Mouse (Mus musculus): ENCODE measurements around the gene Rab40c. TPM values are rescaled to one million over a fixed set of nuclear protein-coding genes. Genes with fewer than 3 reads are reported as not detected.
"Not testable (repeated sequence)": the region's sequence is repeated elsewhere in the genome, so short reads cannot be mapped to it uniquely, and the experiment has no call there.

The Rab40c gene
- polyA plus RNA-seq, 1 experiment, result not detected

DNA sequence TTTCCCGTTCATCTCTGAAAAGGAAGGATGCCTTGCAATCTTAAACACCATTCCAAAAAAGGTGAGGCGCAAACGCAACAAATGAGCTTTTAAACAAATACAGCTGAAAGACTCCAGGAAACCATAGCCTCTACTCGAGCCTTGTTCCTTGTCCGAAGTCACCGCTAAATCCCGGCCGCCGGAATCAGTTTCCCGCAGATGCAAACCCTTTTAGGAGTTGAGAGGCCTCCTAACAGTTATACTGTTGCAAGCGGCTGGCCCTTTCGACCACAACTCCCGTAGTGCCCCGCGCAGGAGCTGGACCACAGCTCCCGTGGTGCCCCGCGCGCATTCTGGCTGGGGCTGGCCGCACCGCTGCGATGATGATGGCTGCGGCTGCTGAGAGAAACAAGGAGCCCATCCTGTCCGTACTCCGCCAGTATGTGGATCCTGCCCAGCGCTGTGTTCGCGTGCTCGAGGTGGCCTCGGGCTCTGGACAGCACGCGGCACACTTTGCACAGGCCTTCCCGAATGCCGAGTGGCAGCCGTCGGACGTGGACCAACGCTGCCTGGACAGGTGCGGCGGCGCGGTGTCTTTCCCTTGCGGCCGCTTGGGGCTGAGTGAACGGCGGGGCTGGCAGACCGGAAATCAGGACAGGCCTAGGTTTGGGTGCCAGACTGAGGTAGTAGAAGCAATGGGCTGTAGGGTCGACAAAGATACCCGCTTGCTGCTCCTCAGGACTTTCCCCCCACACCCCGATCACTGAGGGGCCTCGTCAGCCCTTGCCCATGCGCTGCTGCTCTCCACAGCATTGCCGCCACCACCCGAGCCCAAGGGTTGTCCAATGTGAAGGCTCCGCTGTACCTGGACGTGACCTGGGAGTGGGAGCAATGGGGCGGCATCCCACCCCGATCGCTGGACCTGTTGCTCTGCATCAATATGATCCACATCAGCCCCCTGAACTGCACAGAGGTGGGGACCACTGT is 44.1 kb downstream of the Rab40c start:
- H3K27ac ChIP-seq (ENCODE audit: insufficient read depth, low read depth, low read length), result peak overlapping the region; percentile 96
- WGBS, result under 1% methylated on average over 59 of the region's 59 CpGs

GRCm38 (mm10) chr17:25874721-25875170 is 44.8 kb downstream of the Rab40c start, which contains the start of gene Mettl26:
Gene Mettl26 (plus strand): TSS chr17:25875074.
- under 1% methylated on average over 25 of the region's 25 CpGs for WGBS
- Histone ChIP-seq H3K27ac (ENCODE audit: insufficient read depth, low read depth, low read length) (peak within 1 kb of the TSS; percentile 96), H3K4me3 (ENCODE audit: insufficient read depth, low read depth, low read length) (peak within 1 kb of the TSS; percentile 87), H3K4me1 (ENCODE audit: control insufficient read depth, insufficient read depth, low read length) (peaks cover 28% of the 10 kb centered on the region)
- TF ChIP-seq POLR2A (IDR thresholded peaks at IDR 0.05; ENCODE audit: insufficient read depth, low read depth, low read length), result no peak
- no peak for TF ChIP-seq CTCF (IDR thresholded peaks at IDR 0.05; ENCODE audit: insufficient read depth, low read depth, low read length)

More for the DNA sequence above, 44.1 kb downstream of the Rab40c start:
- Histone ChIP-seq H3K4me1 (ENCODE audit: control insufficient read depth, insufficient read depth, low read length) (peaks cover 30% of the 10 kb centered on the region), H3K4me3 (ENCODE audit: insufficient read depth, low read depth, low read length) (peak overlapping the region; percentile 87)
- TF ChIP-seq CTCF (IDR thresholded peaks at IDR 0.05; ENCODE audit: insufficient read depth, low read depth, low read length) (peak; percentile 32; the same call in 1 of the 2 replicates), POLR2A (IDR thresholded peaks at IDR 0.05; ENCODE audit: insufficient read depth, low read depth, low read length) (peak; percentile 84)

- WGBS, result 9% methylated on average over 14 of the region's 14 CpGs
- Histone ChIP-seq H3K27ac (ENCODE audit: insufficient read depth, low read depth, low read length) (peak overlapping the region; percentile 82), H3K4me3 (ENCODE audit: insufficient read depth, low read depth, low read length) (peak overlapping the region; percentile 87), H3K4me1 (ENCODE audit: control insufficient read depth, insufficient read depth, low read length) (peaks cover 27% of the 10 kb centered on the region)
- TF ChIP-seq CTCF (IDR thresholded peaks at IDR 0.05; ENCODE audit: insufficient read depth, low read depth, low read length), result no peak
- no peak for TF ChIP-seq POLR2A (IDR thresholded peaks at IDR 0.05; ENCODE audit: insufficient read depth, low read depth, low read length)
Observed at GRCm38 (mm10) chr17:25874148-25874720, 45.3 kb downstream of the Rab40c start.

- H3K4me3 ChIP-seq (ENCODE audit: insufficient read depth, low read depth, low read length), result 0 out of 2 replicates have a peak overlapping the region, but pooled peaks have one; percentile 87
- 80% methylated on average over 11 of the region's 11 CpGs for WGBS
- TF ChIP-seq POLR2A (IDR thresholded peaks at IDR 0.05; ENCODE audit: insufficient read depth, low read depth, low read length) (no peak), CTCF (IDR thresholded peaks at IDR 0.05; ENCODE audit: insufficient read depth, low read depth, low read length) (no peak)
- H3K27ac ChIP-seq (ENCODE audit: insufficient read depth, low read depth, low read length), result peak overlapping the region; percentile 82; the same call in 1 of the 2 replicates
- H3K4me1 ChIP-seq (ENCODE audit: control insufficient read depth, insufficient read depth, low read length), result peaks cover 22% of the 10 kb centered on the region
Observed at GRCm38 (mm10) chr17:25873405-25874147, 46.0 kb downstream of the Rab40c start.

DNA sequence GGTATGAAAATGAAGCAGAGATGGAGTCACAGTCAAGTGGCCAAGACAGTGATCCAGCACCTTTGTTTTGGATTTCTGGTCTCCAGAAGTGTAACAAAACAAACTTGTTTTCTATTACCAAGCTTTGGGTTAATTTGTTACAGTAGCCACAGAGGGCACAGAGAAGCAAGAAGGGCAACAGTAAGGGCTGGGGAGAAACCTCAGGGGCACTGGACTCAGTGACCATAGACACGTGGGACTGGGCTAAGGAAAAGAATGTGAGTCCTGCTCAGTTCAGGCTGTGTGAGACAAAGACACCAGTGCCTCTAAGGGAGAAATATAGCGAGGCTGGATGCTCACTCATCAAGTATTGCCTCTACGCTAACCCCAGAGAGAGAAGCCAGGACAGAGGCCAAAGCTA is 46.9 kb downstream of the Rab40c start:
- Histone ChIP-seq H3K4me3 (ENCODE audit: insufficient read depth, low read depth, low read length) (no peak overlapping the region), H3K4me1 (ENCODE audit: control insufficient read depth, insufficient read depth, low read length) (peaks cover 20% of the 10 kb centered on the region), H3K27ac (ENCODE audit: insufficient read depth, low read depth, low read length) (no peak overlapping the region)
- TF ChIP-seq POLR2A (IDR thresholded peaks at IDR 0.05; ENCODE audit: insufficient read depth, low read depth, low read length) (no peak), CTCF (IDR thresholded peaks at IDR 0.05; ENCODE audit: insufficient read depth, low read depth, low read length) (no peak)
- WGBS, result 87% methylated on average over 3 of the region's 3 CpGs

DNA sequence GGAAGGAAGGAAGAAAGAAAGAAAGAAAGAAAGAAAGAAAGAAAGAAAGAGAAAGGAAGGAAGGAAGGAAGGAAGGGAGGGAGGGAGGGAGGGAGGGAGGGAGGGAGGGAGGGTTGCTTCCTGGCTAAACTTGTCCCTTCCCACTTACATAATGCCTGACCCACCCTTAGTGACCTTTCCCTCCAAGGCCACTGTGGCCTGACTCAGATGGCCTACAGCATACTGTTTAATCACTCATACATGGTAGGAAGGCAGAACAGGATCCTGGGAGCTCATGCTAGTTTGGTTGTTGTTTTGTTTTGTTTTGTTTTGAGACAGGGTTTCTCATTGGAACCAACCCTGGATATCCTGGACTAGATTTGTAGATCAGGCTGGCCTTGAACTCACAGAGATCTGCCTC is 48.0 kb downstream of the Rab40c start:
- H3K4me1 ChIP-seq (ENCODE audit: control insufficient read depth, insufficient read depth, low read length), result peaks cover 17% of the 10 kb centered on the region
- H3K27ac ChIP-seq (ENCODE audit: insufficient read depth, low read depth, low read length); H3K4me3 ChIP-seq (ENCODE audit: insufficient read depth, low read depth, low read length): not testable (repeated sequence)

DNA sequence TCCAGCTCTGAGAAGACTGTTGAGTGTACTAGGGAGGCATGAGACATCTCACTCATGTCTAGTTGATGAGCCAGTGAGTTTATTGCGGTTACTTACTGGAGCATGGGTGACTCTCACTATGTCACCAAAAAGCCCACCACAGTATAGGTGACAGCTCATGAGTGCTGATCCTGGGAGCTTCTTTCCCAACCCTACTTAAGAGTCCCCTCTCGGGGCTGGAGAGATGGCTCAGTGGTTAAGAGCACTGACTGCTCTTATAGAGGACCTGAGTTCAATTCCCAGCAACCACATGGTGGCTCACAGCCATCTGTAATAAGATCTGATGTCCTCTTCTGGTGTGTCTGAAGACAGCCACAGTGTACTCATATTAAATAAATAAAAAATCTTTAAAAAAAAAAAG is 49.6 kb downstream of the Rab40c start:
- WGBS, result 92% methylated on average over 2 of the region's 2 CpGs
- TF ChIP-seq POLR2A (IDR thresholded peaks at IDR 0.05; ENCODE audit: insufficient read depth, low read depth, low read length) (no peak), CTCF (IDR thresholded peaks at IDR 0.05; ENCODE audit: insufficient read depth, low read depth, low read length) (no peak)
- peaks cover 10% of the 10 kb centered on the region for H3K4me1 ChIP-seq (ENCODE audit: control insufficient read depth, insufficient read depth, low read length)
- H3K27ac ChIP-seq (ENCODE audit: insufficient read depth, low read depth, low read length), result no peak overlapping the region
- no peak overlapping the region for H3K4me3 ChIP-seq (ENCODE audit: insufficient read depth, low read depth, low read length)

DNA sequence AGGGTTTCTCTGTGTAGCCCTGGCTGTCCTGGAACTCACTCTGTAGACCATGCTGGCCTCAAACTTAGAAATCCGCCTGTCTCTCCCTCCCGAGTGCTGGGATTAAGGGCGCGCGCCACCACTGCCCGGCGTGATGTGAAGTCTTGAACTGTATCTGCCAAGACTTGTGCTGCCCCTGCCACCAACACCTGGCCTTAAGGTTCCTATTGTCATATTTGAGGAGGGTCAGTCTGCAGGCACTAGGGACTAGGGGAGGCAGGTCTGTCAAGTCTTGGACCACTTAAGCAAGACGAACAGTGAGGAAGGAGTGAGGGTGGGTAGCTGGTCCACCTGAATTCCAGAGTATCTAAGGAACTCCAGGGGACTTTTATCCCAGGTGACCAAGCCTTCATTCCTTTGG is 50.0 kb downstream of the Rab40c start:
- Histone ChIP-seq H3K4me1 (ENCODE audit: control insufficient read depth, insufficient read depth, low read length) (peaks cover 10% of the 10 kb centered on the region), H3K27ac (ENCODE audit: insufficient read depth, low read depth, low read length) (no peak overlapping the region), H3K4me3 (ENCODE audit: insufficient read depth, low read depth, low read length) (no peak overlapping the region)
- 84% methylated on average over 8 of the region's 8 CpGs for whole genome bisulfite sequencing
- TF ChIP-seq POLR2A (IDR thresholded peaks at IDR 0.05; ENCODE audit: insufficient read depth, low read depth, low read length), result no peak
- no peak for TF ChIP-seq CTCF (IDR thresholded peaks at IDR 0.05; ENCODE audit: insufficient read depth, low read depth, low read length)

Measured in olfactory bulb, adult 2 months (tissue).